Mouse (Mus musculus): ENCODE data around the gene Mogs.

The Mogs gene

DNA sequence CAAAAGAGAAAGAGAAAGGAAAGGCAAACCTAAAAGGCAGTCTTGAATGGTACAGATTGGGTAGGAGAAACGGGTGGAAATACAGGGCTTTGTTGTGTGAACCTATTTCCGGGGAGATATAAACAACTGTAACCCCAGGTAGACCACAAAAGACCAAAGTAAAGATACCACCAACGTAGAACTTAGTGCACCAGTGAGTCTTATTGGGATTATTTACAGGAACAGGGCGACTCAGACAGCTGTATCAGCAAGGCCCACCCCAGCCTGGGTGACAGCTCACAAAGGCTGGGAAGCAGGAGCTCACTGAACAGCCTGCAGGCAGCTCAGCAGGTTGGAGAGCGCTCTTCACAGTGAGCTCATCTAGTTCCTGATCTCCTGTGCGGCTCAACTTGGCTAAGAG is 19.3 kb upstream of the Mogs start:
- no peak for DNase-seq (ENCODE audit: low spot score)

GRCm38 (mm10) chr6:83098411-83098810 is 16.9 kb upstream of the Mogs start:
- DNase-seq (ENCODE audit: low spot score): no peak

DNA sequence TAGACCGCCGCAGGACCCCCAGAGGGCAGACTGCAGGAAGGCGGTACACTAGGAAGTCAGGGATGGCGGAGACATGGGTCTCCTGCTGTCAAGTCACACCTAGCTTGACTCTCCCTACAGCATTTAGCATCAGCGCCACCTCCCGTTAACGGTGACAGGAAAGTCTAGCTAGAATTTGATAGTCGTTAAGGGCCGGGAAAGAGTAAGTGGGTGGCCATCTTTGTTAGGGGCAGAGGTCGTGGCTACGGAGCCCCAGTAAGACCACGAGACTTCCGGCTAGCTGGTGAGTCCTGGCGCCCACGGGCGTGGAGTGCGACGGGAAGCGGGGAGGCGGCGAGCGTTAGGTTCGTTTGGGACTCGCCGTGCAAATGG is 14.0 kb upstream of the Mogs start, which contains the start of the genes Ccdc142 and Gm42688:
Ccdc142 (plus strand) TSS at position 286 of the 372 bp plus-strand sequence.
Gm42688 (plus strand) TSS at position 302 of the 372 bp plus-strand sequence.
- DNase-seq (ENCODE audit: low spot score): peak; percentile 88

GRCm38 (mm10) chr6:83101688-83102556 is 13.4 kb upstream of the Mogs start:
- peak; percentile 74 for DNase-seq (ENCODE audit: low spot score)

DNA sequence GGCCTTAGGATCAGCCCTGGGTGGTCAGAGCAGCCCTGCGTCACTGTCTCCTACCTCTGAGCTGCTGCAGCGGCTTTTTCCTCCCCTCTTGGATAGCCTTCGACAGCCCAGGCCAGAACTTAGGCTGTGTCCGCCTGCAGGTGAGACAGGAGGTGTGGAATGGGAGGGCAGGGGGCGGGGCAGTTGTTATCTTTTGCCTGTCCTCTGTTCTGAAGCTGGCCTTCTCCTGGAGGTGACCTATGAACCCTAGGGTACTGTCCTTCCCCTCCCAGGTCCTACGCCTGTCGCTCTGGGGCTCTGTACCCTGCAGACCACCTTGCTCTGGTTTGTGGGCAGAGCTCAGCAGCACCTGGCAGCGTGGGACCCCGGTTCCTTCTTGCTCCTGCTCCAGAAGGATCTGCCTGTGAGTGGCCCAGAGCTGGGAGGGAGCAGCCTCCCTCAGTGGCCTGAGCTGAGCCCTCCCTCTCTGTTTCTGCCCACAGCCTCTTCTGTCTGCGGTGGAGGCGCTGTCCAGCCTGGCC is 12.1 kb upstream of the Mogs start:
- no peak for DNase-seq (ENCODE audit: low spot score)

DNA sequence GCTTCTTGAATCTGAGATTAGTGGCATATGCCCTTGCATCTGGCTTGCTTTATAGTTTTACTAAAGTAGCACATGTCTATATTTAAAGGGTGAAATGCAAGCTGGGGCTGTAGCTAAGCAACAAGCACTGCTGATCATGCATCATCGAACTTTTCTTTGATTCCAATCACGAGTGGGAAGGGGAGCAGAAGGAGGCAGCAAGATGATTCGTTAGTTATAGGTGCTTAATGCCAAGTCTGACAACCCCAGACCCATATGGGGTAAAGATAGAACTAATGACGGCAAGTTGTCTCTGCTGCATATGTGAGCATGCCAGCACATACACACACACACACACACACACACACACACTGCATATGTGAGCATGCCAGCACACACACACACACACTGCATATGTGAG is 11.1 kb upstream of the Mogs start:
- DNase-seq (ENCODE audit: low spot score): no peak

DNA sequence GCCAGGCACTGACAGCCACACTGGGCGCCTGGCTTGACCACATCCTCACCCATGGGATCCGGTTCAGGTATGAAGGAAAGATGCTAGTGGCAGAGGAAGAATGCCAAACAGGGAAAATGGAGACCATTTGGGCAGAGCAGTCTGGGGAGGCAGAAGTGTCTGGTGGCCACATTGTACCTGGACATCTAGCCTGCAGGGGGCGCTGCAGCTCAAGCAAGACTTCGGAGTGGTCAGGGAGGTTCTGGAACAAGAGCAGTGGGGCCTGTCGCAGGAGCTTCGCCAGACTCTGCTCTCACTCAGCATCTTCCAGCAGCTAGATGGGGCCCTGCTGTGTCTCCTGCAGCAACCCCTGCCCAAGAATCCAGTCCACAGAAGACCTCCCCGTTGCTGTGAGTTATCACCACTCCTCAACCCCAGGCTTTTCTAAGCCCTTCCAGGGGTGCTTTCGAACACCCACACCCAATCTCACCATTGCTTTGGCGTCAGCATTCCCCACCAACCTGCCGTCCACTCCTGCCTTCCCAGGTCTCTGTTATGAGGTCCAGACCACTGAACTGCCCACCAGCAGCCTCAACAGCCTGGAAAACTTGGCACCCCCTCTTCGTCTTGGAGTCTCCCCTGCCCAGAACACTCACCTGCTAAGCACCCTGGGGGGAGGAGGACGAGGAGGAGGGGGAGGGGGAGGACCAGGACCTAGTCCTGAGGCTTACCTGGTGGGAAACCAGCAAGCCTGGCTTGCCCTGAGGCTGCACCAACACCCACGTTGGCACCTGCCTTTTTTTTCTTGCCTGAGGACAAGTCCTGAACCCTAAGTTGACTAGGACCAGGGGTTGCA is 7.5 kb upstream of the Mogs start:
- DNase-seq (ENCODE audit: low spot score): peak; percentile 83

GRCm38 (mm10) chr6:83108762-83109668 is 6.3 kb upstream of the Mogs start, which contains the start of gene Mrpl53:
Gene Mrpl53, plus strand, starts transcription at chr6:83109040.
- DNase-seq (ENCODE audit: low spot score): peak; percentile 90

GRCm38 (mm10) chr6:83111510-83112136 is 3.7 kb upstream of the Mogs start:
- no peak for DNase-seq (ENCODE audit: low spot score)

DNA sequence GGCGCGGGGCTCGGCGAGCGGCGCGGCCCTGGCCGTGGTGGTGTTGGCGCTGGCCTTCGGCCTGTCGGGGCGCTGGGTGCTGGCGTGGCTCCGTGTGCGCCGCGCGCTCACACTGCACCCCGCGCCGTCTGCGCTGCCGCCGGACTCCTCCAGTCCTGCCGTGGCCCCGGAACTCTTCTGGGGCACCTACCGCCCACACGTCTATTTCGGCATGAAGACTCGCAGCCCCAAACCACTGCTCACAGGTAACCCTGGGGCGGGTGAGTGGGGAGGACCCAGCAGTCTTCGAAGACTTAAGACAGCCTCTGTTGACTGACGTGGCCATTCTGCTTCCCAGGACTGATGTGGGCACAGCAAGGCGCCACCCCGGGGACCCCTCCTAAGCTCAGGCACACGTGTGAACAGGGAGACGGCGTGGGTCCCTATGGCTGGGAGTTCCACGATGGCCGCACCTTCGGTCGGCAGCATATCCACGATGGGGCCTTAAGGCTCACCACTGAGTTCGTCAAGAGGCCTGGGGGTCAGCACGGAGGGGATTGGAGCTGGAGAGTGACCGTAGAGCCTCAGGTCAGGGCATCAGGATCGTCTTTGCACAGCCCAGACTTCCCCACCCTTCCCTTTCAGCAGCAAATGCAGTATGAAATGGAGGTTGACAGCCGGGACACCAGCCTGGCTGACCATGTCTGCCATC is 531 bp downstream of the Mogs start:
- DNase-seq (ENCODE audit: low spot score): peak; percentile 33

- DNase-seq (ENCODE audit: low spot score): no peak
These were observed 1.3 kb downstream of the Mogs start for GRCm38 (mm10) chr6:83116373-83117164.

DNA sequence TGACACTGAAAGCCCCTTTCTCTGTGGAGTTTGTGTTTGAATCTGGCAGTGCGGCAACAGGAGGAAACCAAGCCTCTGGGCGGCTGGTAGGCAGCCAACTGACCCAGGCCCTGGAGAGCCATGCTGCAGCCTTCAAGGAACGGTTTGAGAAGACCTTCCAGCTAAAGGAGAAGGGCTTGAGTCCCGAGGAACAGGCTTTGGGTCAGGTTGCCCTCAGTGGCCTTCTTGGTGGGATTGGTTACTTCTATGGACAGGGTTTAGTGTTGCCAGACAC is 1.8 kb downstream of the Mogs start:
- no peak for DNase-seq (ENCODE audit: low spot score)

- DNase-seq (ENCODE audit: low spot score): no peak
These were observed 2.3 kb downstream of the Mogs start for GRCm38 (mm10) chr6:83117616-83118015.

DNA sequence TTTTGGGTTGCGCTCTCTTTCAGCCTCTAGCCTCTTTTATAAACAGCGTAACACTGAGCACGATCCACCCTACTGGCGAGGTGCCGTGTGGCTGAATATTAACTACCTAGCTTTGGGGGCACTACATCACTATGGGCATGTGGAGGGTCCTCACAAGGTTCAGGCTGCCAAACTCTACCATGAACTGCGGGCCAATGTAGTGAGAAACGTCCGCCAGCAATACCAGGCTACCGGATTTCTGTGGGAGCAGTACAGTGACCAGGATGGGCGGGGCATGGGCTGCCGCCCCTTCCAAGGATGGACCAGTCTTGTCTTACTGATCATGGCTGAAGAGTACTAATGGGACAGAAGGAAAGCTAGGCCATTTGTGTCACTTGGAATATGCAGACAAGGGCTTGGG is 3.1 kb downstream of the Mogs start:
- DNase-seq (ENCODE audit: low spot score): no peak

DNA sequence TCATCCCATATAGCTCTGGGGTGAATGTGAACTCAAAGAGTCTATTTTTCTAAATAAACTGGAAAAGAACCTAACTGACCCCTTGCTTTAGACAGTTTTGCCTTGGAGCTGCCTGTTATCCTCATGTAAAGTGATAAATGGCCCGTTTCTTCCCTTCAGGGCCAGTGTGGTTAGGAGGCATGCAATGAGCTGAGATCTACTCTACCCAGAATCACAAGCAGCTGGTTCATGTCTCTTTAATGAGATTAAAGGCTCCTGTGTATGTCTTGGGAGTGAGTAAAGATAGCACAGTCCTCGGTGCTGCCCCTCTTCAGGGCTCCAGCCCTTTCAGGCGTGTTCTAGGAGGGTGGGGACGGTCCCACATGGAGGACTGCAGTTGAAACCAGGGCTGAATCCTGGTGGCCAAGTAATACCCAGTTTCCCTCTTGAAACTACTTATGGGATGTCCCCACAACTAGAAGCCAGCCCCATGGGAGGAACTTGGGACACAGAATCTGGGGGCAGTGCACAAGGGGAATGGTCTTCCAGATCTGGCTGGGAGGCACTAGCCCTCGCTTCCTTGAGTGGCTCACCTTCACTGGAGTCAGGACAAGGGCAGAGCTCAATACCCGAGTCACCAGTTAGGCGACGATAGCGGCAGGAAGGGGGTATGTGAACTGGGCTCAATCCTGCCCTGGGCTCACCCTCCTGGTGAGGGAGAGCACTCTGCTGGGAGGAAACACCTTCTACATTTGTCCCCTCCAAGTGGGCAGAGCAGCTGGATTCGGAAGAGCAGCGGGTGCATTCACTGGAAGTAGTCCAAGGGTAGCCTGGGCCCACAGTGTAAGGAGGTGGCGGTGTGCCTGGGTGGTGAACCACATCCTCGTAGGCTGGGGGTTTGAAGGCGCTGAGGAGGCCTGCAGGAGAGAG is 3.8 kb downstream of the Mogs start:
- DNase-seq (ENCODE audit: low spot score): no peak

GRCm38 (mm10) chr6:83119734-83120051 is 4.4 kb downstream of the Mogs start:
- no peak for DNase-seq (ENCODE audit: low spot score)

DNA sequence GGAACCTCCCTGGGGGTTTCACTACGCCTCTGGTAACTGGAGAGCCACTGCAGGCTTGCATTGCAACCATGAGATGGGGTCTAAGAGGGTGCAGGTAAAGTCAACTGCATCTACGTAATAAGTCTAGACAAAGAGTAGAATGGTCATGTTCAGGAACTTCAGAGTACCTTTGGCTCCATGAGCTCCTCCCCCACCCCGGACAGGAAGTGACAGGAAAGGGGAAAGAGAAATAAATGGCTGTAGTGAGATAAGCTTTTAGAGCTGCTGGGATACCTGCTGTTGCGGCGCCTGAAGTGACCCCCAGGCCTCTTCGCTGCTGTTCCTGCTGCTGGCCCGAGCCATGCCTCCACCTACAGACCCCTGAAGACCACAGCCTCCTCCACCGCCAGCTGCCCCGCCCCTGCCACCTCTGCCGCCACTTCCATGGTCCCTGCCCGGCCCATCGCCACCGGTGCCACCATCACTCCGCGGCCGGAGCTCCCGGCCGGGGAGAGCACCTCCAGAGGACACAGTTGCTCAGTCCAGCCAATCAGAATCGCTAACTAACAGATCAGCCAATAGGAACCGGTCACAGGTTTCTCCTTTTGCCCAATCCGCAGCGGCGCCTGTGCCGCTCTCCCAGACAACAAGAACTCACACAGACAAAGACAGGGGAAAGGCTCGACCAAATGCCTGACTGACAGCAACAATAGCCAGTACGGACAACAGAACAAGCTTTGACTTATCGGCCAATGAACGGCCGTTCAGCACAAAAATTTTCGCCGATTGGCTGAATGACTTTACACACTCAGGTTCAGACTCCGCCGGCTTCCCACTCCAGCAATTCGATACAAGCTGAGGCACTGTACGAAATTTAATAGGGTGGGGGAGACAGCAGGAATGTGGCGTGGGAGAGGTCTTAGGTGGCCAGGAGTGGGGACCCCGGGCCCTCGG is 5.9 kb downstream of the Mogs start, which contains the start of gene Wbp1:
Wbp1 (minus strand) TSS at position 630 of the 933 bp plus-strand sequence.
- DNase-seq (ENCODE audit: low spot score): peak; percentile 98
